Mouse (Mus musculus) liver, embryonic 16.5 days (tissue): ENCODE measurements around the gene Ybx2. TPM values are rescaled to one million over a fixed set of nuclear protein-coding genes. Genes with fewer than 3 reads are reported as not detected.

Source experiments
- ATAC-seq: fragments of 200-750 bp; cut with Nextera tagmentation; 2 replicates; pipeline ENCODE4 v1.8.0; 2017; ENCODE audit warnings: low read depth, mild to moderate bottlenecking, moderate number of reproducible peaks, moderate library complexity
- H3K27ac ChIP-seq: fragments of 300-500 bp; sonication (generic); 2 replicates; pipeline ENCODE4 v1.5.1; 2014; ENCODE audit warnings: mild to moderate bottlenecking, low read length
- H3K27me3 ChIP-seq: fragments of 300-500 bp; sonication (generic); 2 replicates; pipeline ENCODE4 v1.6.1; 2014; ENCODE audit warnings: low read depth, low read length, mixed read lengths; ENCODE audit not compliant: control insufficient read depth, insufficient read depth
- H3K36me3 ChIP-seq: fragments of 300-500 bp; sonication (generic); 2 replicates; pipeline ENCODE4 v1.6.1; 2014; ENCODE audit warnings: mild to moderate bottlenecking; ENCODE audit not compliant: control insufficient read depth, insufficient read depth
- H3K4me1 ChIP-seq: fragments of 300-500 bp; sonication (generic); 2 replicates; pipeline ENCODE4 v1.6.1; 2014; ENCODE audit warnings: low read depth, low read length, mixed read lengths; ENCODE audit not compliant: control insufficient read depth
- H3K4me2 ChIP-seq: fragments of 300-500 bp; sonication (generic); 2 replicates; pipeline ENCODE4 v1.6.1; 2014; ENCODE audit warnings: low read depth, low read length, mixed read lengths
- H3K4me3 ChIP-seq: fragments of 300-500 bp; sonication (generic); 2 replicates; pipeline ENCODE4 v1.5.1; 2014; ENCODE audit warnings: low read depth, mild to moderate bottlenecking, low read length
- H3K9ac ChIP-seq: fragments of 300-500 bp; sonication (generic); 2 replicates; pipeline ENCODE4 v1.6.1; 2014; ENCODE audit warnings: low read depth, low read length
- H3K9me3 ChIP-seq: fragments of 300-500 bp; sonication (generic); replicated peaks from 2 replicates; pipeline ENCODE4 v1.6.1; 2016; ENCODE audit warnings: low read length; ENCODE audit not compliant: control insufficient read depth
- whole genome bisulfite sequencing: fragments of 180-500 bp; shearing (Covaris S2); extraction: QIAGEN DNeasy Blood & Tissue Kit; methylation state at CpG from one replicate; pipeline ENCODE4 v1.1.7; 2014; ENCODE audit not compliant: insufficient replicate concordance; 5-methylcytosine and 5-hydroxymethylcytosine counted together
- polyA plus RNA-seq: library from polyadenylated mRNA; unstranded; fragments of >200 nt; fragmentation: Nextera tagmentation; extraction: Ambion mirVana; gene quantifications from 2 replicates; pipeline ENCODE4 v1.2.1, GENCODE M21; 2015

Gene Ybx2
- polyA plus RNA-seq, 1 experiment from 2014 or later, result 0.18 TPM

GRCm38 (mm10) chr11:69937834-69938233 is 2.2 kb downstream of the Ybx2 start:
- ATAC-seq, result no peak
- Histone ChIP-seq H3K9me3 (no peaks in the 10 kb centered on the region), H3K4me2 (no peak overlapping the region), H3K27me3 (peaks cover 67% of the 10 kb centered on the region), H3K4me3 (no peak overlapping the region), H3K9ac (no peak overlapping the region), H3K36me3 (no peaks in the 10 kb centered on the region), H3K27ac (no peak overlapping the region), H3K4me1 (peaks cover 25% of the 10 kb centered on the region)
- WGBS, result 63% methylated on average over 5 of the region's 5 CpGs

- Histone ChIP-seq H3K9ac (no peak overlapping the region), H3K27me3 (peaks cover 71% of the 10 kb centered on the region), H3K4me2 (no peak overlapping the region), H3K4me3 (no peak overlapping the region), H3K4me1 (peaks cover 25% of the 10 kb centered on the region), H3K27ac (no peak overlapping the region), H3K9me3 (no peaks in the 10 kb centered on the region), H3K36me3 (peaks cover 6% of the 10 kb centered on the region)
- ATAC-seq, result no peak
- WGBS, result 37% methylated on average over 9 of the region's 9 CpGs
Observed at GRCm38 (mm10) chr11:69938401-69938979, 2.9 kb downstream of the Ybx2 start.

GRCm38 (mm10) chr11:69939181-69939580 is 3.6 kb downstream of the Ybx2 start:
- H3K4me3 ChIP-seq, result no peak overlapping the region
- H3K4me1 ChIP-seq, result peaks cover 25% of the 10 kb centered on the region
- ATAC-seq, result no peak
- peaks cover 12% of the 10 kb centered on the region for H3K36me3 ChIP-seq
- peaks cover 71% of the 10 kb centered on the region for H3K27me3 ChIP-seq
- no peak overlapping the region for H3K27ac ChIP-seq
- H3K4me2 ChIP-seq, result no peak overlapping the region
- WGBS, result 64% methylated on average over 5 of the region's 5 CpGs
- no peaks in the 10 kb centered on the region for H3K9me3 ChIP-seq
- H3K9ac ChIP-seq, result no peak overlapping the region

- no peak overlapping the region for H3K4me3 ChIP-seq
- no peak for ATAC-seq
- no peak overlapping the region for H3K9ac ChIP-seq
- peaks cover 65% of the 10 kb centered on the region for H3K27me3 ChIP-seq
- no peak overlapping the region for H3K4me2 ChIP-seq
- no peak overlapping the region for H3K27ac ChIP-seq
- H3K9me3 ChIP-seq, result no peaks in the 10 kb centered on the region
- H3K36me3 ChIP-seq, result peaks cover 17% of the 10 kb centered on the region
- H3K4me1 ChIP-seq, result peaks cover 25% of the 10 kb centered on the region
- WGBS, result 89% methylated on average over 17 of the region's 17 CpGs
Observed at GRCm38 (mm10) chr11:69939731-69940130, 4.1 kb downstream of the Ybx2 start.

GRCm38 (mm10) chr11:69940962-69941361 is 5.4 kb downstream of the Ybx2 start:
- H3K36me3 ChIP-seq, result peaks cover 24% of the 10 kb centered on the region
- no peak for ATAC-seq
- no peaks in the 10 kb centered on the region for H3K9me3 ChIP-seq
- H3K9ac ChIP-seq, result no peak overlapping the region
- WGBS, result 90% methylated on average over 4 of the region's 4 CpGs
- H3K4me1 ChIP-seq, result peaks cover 26% of the 10 kb centered on the region
- no peak overlapping the region for H3K4me2 ChIP-seq
- no peak overlapping the region for H3K4me3 ChIP-seq
- H3K27me3 ChIP-seq, result peaks cover 53% of the 10 kb centered on the region
- H3K27ac ChIP-seq, result no peak overlapping the region

GRCm38 (mm10) chr11:69945216-69945615 is 9.6 kb downstream of the Ybx2 start:
- Histone ChIP-seq H3K9me3 (no peaks in the 10 kb centered on the region), H3K4me1 (peaks cover 39% of the 10 kb centered on the region), H3K27ac (peak overlapping the region; percentile 89), H3K27me3 (peaks cover 13% of the 10 kb centered on the region), H3K4me2 (peak overlapping the region; percentile 94), H3K36me3 (peaks cover 24% of the 10 kb centered on the region), H3K9ac (peak overlapping the region; percentile 65), H3K4me3 (peak overlapping the region; percentile 82)
- ATAC-seq, result no peak
- 67% methylated on average over 13 of the region's 13 CpGs for WGBS

- Histone ChIP-seq H3K4me1 (peaks cover 39% of the 10 kb centered on the region), H3K4me3 (peak overlapping the region; percentile 82), H3K27me3 (peaks cover 7% of the 10 kb centered on the region), H3K36me3 (peaks cover 24% of the 10 kb centered on the region), H3K27ac (peak overlapping the region; percentile 89), H3K9ac (peak overlapping the region; percentile 80), H3K9me3 (no peaks in the 10 kb centered on the region), H3K4me2 (peak overlapping the region; percentile 94)
- 66% methylated on average over 18 of the region's 18 CpGs for WGBS
- peak; percentile 83 for ATAC-seq
Observed at GRCm38 (mm10) chr11:69945997-69946891, 10.6 kb downstream of the Ybx2 start.

GRCm38 (mm10) chr11:69947337-69948065 is 11.9 kb downstream of the Ybx2 start:
- Histone ChIP-seq H3K36me3 (peaks cover 24% of the 10 kb centered on the region), H3K4me2 (peak overlapping the region; percentile 94), H3K27ac (peak overlapping the region; percentile 89), H3K27me3 (peaks cover 7% of the 10 kb centered on the region), H3K4me3 (peak overlapping the region; percentile 82), H3K9ac (peak overlapping the region; percentile 80), H3K9me3 (no peaks in the 10 kb centered on the region), H3K4me1 (peaks cover 39% of the 10 kb centered on the region)
- ATAC-seq, result 0 out of 2 replicates have a peak, but pooled peaks have one; percentile 2
- WGBS, result 9% methylated on average over 29 of the region's 29 CpGs
